Mouse (Mus musculus) ES-E14 (cell line): ENCODE results near the gene St6galnac4. TPM values are rescaled to one million over a fixed set of nuclear protein-coding genes. Genes with fewer than 3 reads are reported as not detected.

Experiments used
- DNase-seq: peaks from one replicate; pipeline ENCODE4 v3.0.0-alpha.2; 2013; ENCODE audit warnings: low read depth, low spot score
- H3K27ac ChIP-seq: 2 replicates; pipeline ENCODE4 v1.5.1; 2012; ENCODE audit warnings: low read depth, mild to moderate bottlenecking, low read length, moderate library complexity, mixed read lengths; ENCODE audit not compliant: poor library complexity, insufficient read depth, severe bottlenecking
- H3K36me3 ChIP-seq: 2 replicates; pipeline ENCODE4 v1.6.1; 2012; ENCODE audit warnings: mild to moderate bottlenecking, low read length, moderate library complexity, mixed read lengths; ENCODE audit not compliant: control insufficient read depth, poor library complexity, insufficient read depth, severe bottlenecking
- H3K4me1 ChIP-seq, 2 experiments: fragments of 150-350 bp in 1 of 2; sonication (generic) in 1 of 2; 2 replicates each; pipeline ENCODE4 v1.6.1; 2012; ENCODE audit warnings: low read length in 2 of 2, mild to moderate bottlenecking in 1 of 2, mixed read lengths in 1 of 2; ENCODE audit not compliant: control insufficient read depth in 2 of 2, insufficient read depth in 2 of 2, poor library complexity in 1 of 2
- H3K4me3 ChIP-seq, 2 experiments: fragments of 150-350 bp in 1 of 2; sonication (generic) in 1 of 2; 2 replicates each; pipeline ENCODE4 v1.5.1; 2012; ENCODE audit warnings: low read length in 2 of 2, low read depth in 1 of 2, mild to moderate bottlenecking in 1 of 2, mixed read lengths in 1 of 2; ENCODE audit not compliant: insufficient read depth in 1 of 2, poor library complexity in 1 of 2, severe bottlenecking in 1 of 2
- H3K9ac ChIP-seq: 2 replicates; pipeline ENCODE4 v1.6.1; 2012; ENCODE audit warnings: low read depth, mild to moderate bottlenecking, low read length, mixed read lengths; ENCODE audit not compliant: poor library complexity, insufficient read depth, severe bottlenecking
- H3K9me3 ChIP-seq: fragments of 150-350 bp; sonication (generic); 2 replicates; pipeline ENCODE4 v1.6.1; 2012; ENCODE audit warnings: low read depth, mild to moderate bottlenecking, low read length; ENCODE audit not compliant: control insufficient read depth, insufficient read depth
- CHD2 ChIP-seq: IDR thresholded peaks from 2 replicates; pipeline ENCODE4 v1.6.1; 2014; ENCODE audit warnings: mild to moderate bottlenecking, low read depth, low read length, inconsistent platforms
- HCFC1 ChIP-seq: IDR thresholded peaks from 2 replicates; pipeline ENCODE4 v1.6.1; 2012; ENCODE audit warnings: low read length, inconsistent platforms, borderline replicate concordance; ENCODE audit not compliant: insufficient read depth
- MAFK ChIP-seq: IDR thresholded peaks from 2 replicates; pipeline ENCODE4 v1.6.1; 2014; ENCODE audit warnings: mild to moderate bottlenecking, low read depth, low read length, inconsistent platforms; ENCODE audit not compliant: insufficient read depth
- ZC3H11A ChIP-seq: IDR thresholded peaks from 2 replicates; pipeline ENCODE4 v1.6.1; 2012; ENCODE audit warnings: low read depth, mild to moderate bottlenecking, inconsistent platforms, low read length, borderline replicate concordance
- ZNF384 ChIP-seq: IDR thresholded peaks from 2 replicates; pipeline ENCODE4 v1.6.1; 2012; ENCODE audit warnings: low read depth, low read length, inconsistent platforms
- in situ Hi-C, 2 experiments: fragments of 600-800 bp; cut with MboI; formaldehyde crosslinking; loops; one replicate each; pipeline ENCODE4 v1.15.1; 2025; ENCODE audit warnings: low sequenced_read_pairs in 2 of 2, inconsistent platforms in 1 of 2; ENCODE audit not compliant: unreplicated experiment in 2 of 2
- total RNA-seq: library from RNA; depleted of rRNA; stranded (reverse); fragments of 300-350 nt; gene quantifications from 2 replicates; pipeline ENCODE4 v1.2.3, GENCODE M21; 2012

St6galnac4 gene
- total RNA-seq, 1 experiment, result 9.4 TPM

- Histone ChIP-seq H3K9ac (no peak overlapping the region), H3K4me3 (peak overlapping the region in 1 of 2 experiments; percentile 2; a peak in 1 of 4 replicates), H3K4me1 (peaks cover 5 to 28% of the 10 kb centered on the region in 2 experiments; a peak in 2 of 4 replicates), H3K36me3 (peaks cover 2% of the 10 kb centered on the region; the same call in 1 of the 2 replicates), H3K27ac (no peak overlapping the region), H3K9me3 (no peaks in the 10 kb centered on the region)
- no peak for DNase-seq
- in situ Hi-C loops, result no loop called here
- TF ChIP-seq ZNF384 (no peak), ZC3H11A (no peak), HCFC1 (no peak), MAFK (no peak), CHD2 (no peak)
Observed at GRCm38 (mm10) chr2:32539452-32539981, 47.4 kb upstream of the St6galnac4 start.

GRCm38 (mm10) chr2:32541333-32541908 lies 45.5 kb upstream of the St6galnac4 start:
- in situ Hi-C loops, result no loop called here
- Histone ChIP-seq H3K36me3 (peaks cover 2% of the 10 kb centered on the region; the same call in 1 of the 2 replicates), H3K9ac (no peak overlapping the region), H3K9me3 (no peaks in the 10 kb centered on the region), H3K4me1 (peaks cover 5 to 26% of the 10 kb centered on the region in 2 experiments; a peak in 2 of 4 replicates), H3K4me3 (no peak overlapping the region), H3K27ac (no peak overlapping the region; the same call in 1 of the 2 replicates)
- TF ChIP-seq ZC3H11A, result no peak
- no peak for TF ChIP-seq HCFC1
- no peak for TF ChIP-seq MAFK
- no peak for TF ChIP-seq ZNF384
- TF ChIP-seq CHD2, result no peak
- no peak for DNase-seq

GRCm38 (mm10) chr2:32541986-32542573 lies 44.8 kb upstream of the St6galnac4 start:
- peaks cover 3 to 26% of the 10 kb centered on the region in 2 experiments; a peak in 2 of 4 replicates for H3K4me1 ChIP-seq
- TF ChIP-seq ZC3H11A, result no peak
- TF ChIP-seq MAFK, result no peak
- no peak for TF ChIP-seq CHD2
- TF ChIP-seq ZNF384, result no peak
- no peak for TF ChIP-seq HCFC1
- in situ Hi-C loops, result no loop called here
- no peak overlapping the region for H3K4me3 ChIP-seq
- no peak for DNase-seq
- H3K36me3 ChIP-seq, result peaks cover 2% of the 10 kb centered on the region; the same call in 1 of the 2 replicates
- no peaks in the 10 kb centered on the region for H3K9me3 ChIP-seq
- no peak overlapping the region for H3K27ac ChIP-seq
- no peak overlapping the region for H3K9ac ChIP-seq

- in situ Hi-C loops, result no loop called here
- Histone ChIP-seq H3K4me1 (peaks cover 2 to 18% of the 10 kb centered on the region in 2 experiments; a peak in 2 of 4 replicates), H3K9me3 (no peaks in the 10 kb centered on the region), H3K4me3 (no peak overlapping the region), H3K27ac (no peak overlapping the region), H3K9ac (no peak overlapping the region), H3K36me3 (peaks cover 2% of the 10 kb centered on the region; the same call in 1 of the 2 replicates)
- no peak for DNase-seq
- TF ChIP-seq CHD2 (no peak), ZNF384 (no peak), HCFC1 (no peak), MAFK (no peak), ZC3H11A (no peak)
Observed at GRCm38 (mm10) chr2:32543031-32543449, 43.9 kb upstream of the St6galnac4 start.
